Mouse (Mus musculus): ENCODE data around the gene Cep162. TPM values are rescaled to one million over a fixed set of nuclear protein-coding genes. Genes with fewer than 3 reads are reported as not detected.

Cep162 gene
- polyA plus RNA-seq, 1 experiment from 2014 or later = 5.7 TPM

- H3K27me3 ChIP-seq (ENCODE audit: insufficient read depth, low read length) = no peaks in the 10 kb centered on the region
- WGBS = 90% methylated on average over 12 of the region's 12 CpGs
- no peak for ATAC-seq (ENCODE audit: low FRiP score, low TSS enrichment)
- no peak overlapping the region for H3K9ac ChIP-seq (replicated peaks; ENCODE audit: low read length)
- H3K4me2 ChIP-seq (replicated peaks; ENCODE audit: low read depth, low read length) = no peak overlapping the region
- no peak overlapping the region for H3K27ac ChIP-seq (ENCODE audit: low read length)
- H3K9me3 ChIP-seq (ENCODE audit: low read length) = no peaks in the 10 kb centered on the region
- no peaks in the 10 kb centered on the region for H3K36me3 ChIP-seq (ENCODE audit: insufficient read depth, low read length)
- no peak overlapping the region for H3K4me3 ChIP-seq (ENCODE audit: low read length)
- no peaks in the 10 kb centered on the region for H3K4me1 ChIP-seq (ENCODE audit: insufficient read depth, low read length)
Measured at GRCm38 (mm10) chr9:87169144-87169543, 86.2 kb downstream of the Cep162 start.

GRCm38 (mm10) chr9:87168051-87168450 lies 87.3 kb downstream of the Cep162 start:
- no peaks in the 10 kb centered on the region for H3K4me1 ChIP-seq (ENCODE audit: insufficient read depth, low read length)
- H3K27me3 ChIP-seq (ENCODE audit: insufficient read depth, low read length) = no peaks in the 10 kb centered on the region
- H3K4me2 ChIP-seq (replicated peaks; ENCODE audit: low read depth, low read length) = no peak overlapping the region
- no peaks in the 10 kb centered on the region for H3K36me3 ChIP-seq (ENCODE audit: insufficient read depth, low read length)
- H3K27ac ChIP-seq (ENCODE audit: low read length) = no peak overlapping the region
- H3K4me3 ChIP-seq (ENCODE audit: low read length) = no peak overlapping the region
- H3K9ac ChIP-seq (replicated peaks; ENCODE audit: low read length) = no peak overlapping the region
- no peaks in the 10 kb centered on the region for H3K9me3 ChIP-seq (ENCODE audit: low read length)
- ATAC-seq (ENCODE audit: low FRiP score, low TSS enrichment) = no peak
- WGBS = 44% methylated on average over 3 of the region's 3 CpGs

GRCm38 (mm10) chr9:87167001-87167830 lies 88.1 kb downstream of the Cep162 start:
- Histone ChIP-seq H3K9me3 (ENCODE audit: low read length) (no peaks in the 10 kb centered on the region), H3K4me1 (ENCODE audit: insufficient read depth, low read length) (no peaks in the 10 kb centered on the region), H3K4me2 (replicated peaks; ENCODE audit: low read depth, low read length) (no peak overlapping the region), H3K4me3 (ENCODE audit: low read length) (no peak overlapping the region), H3K36me3 (ENCODE audit: insufficient read depth, low read length) (no peaks in the 10 kb centered on the region), H3K9ac (replicated peaks; ENCODE audit: low read length) (no peak overlapping the region), H3K27ac (ENCODE audit: low read length) (no peak overlapping the region), H3K27me3 (ENCODE audit: insufficient read depth, low read length) (no peaks in the 10 kb centered on the region)
- ATAC-seq (ENCODE audit: low FRiP score, low TSS enrichment) = no peak
- 73% methylated on average over 9 of the region's 9 CpGs for WGBS

DNA sequence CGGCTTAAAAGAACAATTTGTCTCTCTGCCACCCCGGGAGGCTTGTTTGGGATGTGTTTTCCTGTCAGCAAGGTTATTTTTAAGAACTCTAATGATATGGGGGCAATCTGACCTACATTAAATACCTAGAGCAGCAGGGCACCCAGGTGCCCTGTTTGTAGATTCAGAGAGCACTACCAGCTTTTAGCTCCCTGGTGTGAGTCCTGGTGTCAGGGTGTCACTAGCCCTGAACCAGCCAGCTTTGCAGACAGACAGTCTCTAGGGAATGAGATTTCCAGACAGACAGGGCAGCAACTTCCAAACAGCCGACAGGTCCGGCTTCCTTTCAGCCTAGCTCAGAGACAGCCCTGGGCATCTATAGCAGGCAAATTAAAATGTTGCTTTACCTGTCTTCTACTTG lies 92.8 kb downstream of the Cep162 start:
- no peaks in the 10 kb centered on the region for H3K27me3 ChIP-seq (ENCODE audit: insufficient read depth, low read length)
- H3K36me3 ChIP-seq (ENCODE audit: insufficient read depth, low read length) = no peaks in the 10 kb centered on the region
- H3K4me3 ChIP-seq (ENCODE audit: low read length) = no peak overlapping the region
- H3K9me3 ChIP-seq (ENCODE audit: low read length) = no peaks in the 10 kb centered on the region
- 60% methylated on average over 4 of the region's 4 CpGs for WGBS
- H3K4me2 ChIP-seq (replicated peaks; ENCODE audit: low read depth, low read length) = no peak overlapping the region
- ATAC-seq (ENCODE audit: low FRiP score, low TSS enrichment) = no peak
- no peak overlapping the region for H3K9ac ChIP-seq (replicated peaks; ENCODE audit: low read length)
- no peak overlapping the region for H3K27ac ChIP-seq (ENCODE audit: low read length)
- H3K4me1 ChIP-seq (ENCODE audit: insufficient read depth, low read length) = no peaks in the 10 kb centered on the region

DNA sequence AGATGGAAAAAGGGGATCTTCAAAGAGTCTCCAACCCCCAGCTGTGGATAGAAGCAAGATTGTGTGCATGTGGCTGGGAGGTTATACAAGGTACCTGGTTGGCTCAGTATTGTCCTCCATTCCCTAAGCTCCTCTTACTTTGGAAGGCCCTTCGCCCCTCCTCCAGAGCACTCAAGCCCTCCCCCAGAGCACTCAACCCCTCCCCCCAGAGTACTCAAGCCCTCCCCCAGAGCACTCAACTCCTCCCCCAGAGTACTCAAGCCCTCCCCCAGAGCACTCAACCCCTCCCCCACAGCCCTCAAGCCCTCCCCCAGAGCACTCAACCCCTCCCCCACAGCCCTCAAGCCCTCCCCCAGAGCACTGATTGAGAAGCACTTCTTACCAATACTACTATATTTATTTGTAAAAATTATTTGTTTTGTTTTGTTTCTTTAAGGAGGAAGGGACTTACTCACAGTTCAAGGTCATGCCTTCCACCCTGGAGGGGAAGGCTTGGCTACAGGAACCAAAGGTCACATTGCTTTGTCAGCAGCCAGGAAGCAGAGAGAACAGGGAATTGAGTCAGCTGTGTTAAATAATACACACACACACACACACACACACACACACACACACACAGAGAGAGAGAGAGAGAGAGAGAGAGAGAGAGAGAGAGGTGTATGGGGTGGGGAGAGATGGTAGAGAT lies 102.6 kb downstream of the Cep162 start:
- no peaks in the 10 kb centered on the region for H3K36me3 ChIP-seq (ENCODE audit: insufficient read depth, low read length)
- no peak overlapping the region for H3K27ac ChIP-seq (ENCODE audit: low read length)
- no peaks in the 10 kb centered on the region for H3K4me1 ChIP-seq (ENCODE audit: insufficient read depth, low read length)
- no peak overlapping the region for H3K4me2 ChIP-seq (replicated peaks; ENCODE audit: low read depth, low read length)
- H3K27me3 ChIP-seq (ENCODE audit: insufficient read depth, low read length) = no peaks in the 10 kb centered on the region
- no peak overlapping the region for H3K4me3 ChIP-seq (ENCODE audit: low read length)
- ATAC-seq (ENCODE audit: low FRiP score, low TSS enrichment) = no peak
- H3K9me3 ChIP-seq (ENCODE audit: low read length) = no peaks in the 10 kb centered on the region
- 94% methylated on average over 1 of the region's 1 CpGs for WGBS
- no peak overlapping the region for H3K9ac ChIP-seq (replicated peaks; ENCODE audit: low read length)

DNA sequence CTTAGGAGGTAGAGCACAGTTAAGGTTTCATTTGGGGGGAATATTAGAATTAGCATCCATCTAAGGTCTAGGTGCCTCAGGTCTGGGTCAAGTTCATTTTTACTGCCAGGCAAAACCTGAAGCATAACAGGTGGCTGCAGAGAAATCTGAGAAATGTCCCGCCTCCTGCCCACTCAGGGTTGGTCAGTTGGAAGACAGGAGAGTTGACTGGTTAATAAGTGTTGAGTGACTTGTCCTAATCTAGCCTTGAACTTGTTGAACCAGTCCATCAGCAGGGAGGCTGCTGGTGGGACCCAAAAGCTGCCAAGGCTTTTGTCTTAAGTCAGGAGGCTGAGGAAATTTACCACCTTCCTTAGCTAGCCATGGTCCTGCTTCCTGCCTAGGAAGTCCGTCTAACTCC lies 107.4 kb downstream of the Cep162 start:
- ATAC-seq (ENCODE audit: low FRiP score, low TSS enrichment) = peak; percentile 84
- WGBS = 56% methylated on average over 2 of the region's 2 CpGs

DNA sequence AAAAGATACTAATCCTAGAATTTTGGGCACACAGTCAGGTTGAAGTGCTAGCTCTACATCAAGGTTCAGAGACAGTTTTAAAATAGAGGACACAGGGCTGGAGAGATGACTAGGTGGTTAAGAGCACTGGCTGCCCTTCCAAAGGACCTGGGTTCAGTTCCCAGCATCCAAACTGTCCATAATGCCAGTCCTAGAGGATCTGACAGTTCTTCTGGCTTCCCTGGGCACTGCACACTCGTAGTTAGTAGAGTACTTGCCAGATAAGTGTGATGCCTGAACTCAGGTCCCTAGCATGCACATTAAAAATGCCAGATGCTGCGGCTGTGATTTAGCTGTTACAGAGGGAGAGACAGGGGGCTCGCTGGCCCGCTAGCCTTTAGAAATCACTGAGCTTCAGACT lies 108.9 kb downstream of the Cep162 start:
- H3K4me3 ChIP-seq (ENCODE audit: low read length) = no peak overlapping the region
- H3K4me1 ChIP-seq (ENCODE audit: insufficient read depth, low read length) = peaks cover 10% of the 10 kb centered on the region
- no peak overlapping the region for H3K4me2 ChIP-seq (replicated peaks; ENCODE audit: low read depth, low read length)
- H3K27me3 ChIP-seq (ENCODE audit: insufficient read depth, low read length) = peaks cover 24% of the 10 kb centered on the region
- H3K27ac ChIP-seq (ENCODE audit: low read length) = no peak overlapping the region
- H3K9ac ChIP-seq (replicated peaks; ENCODE audit: low read length) = no peak overlapping the region
- WGBS = 86% methylated on average over 4 of the region's 4 CpGs
- H3K36me3 ChIP-seq (ENCODE audit: insufficient read depth, low read length) = no peaks in the 10 kb centered on the region
- ATAC-seq (ENCODE audit: low FRiP score, low TSS enrichment) = no peak
- no peaks in the 10 kb centered on the region for H3K9me3 ChIP-seq (ENCODE audit: low read length)

More for the DNA sequence above, 107.4 kb downstream of the Cep162 start:
- peaks cover 24% of the 10 kb centered on the region for H3K27me3 ChIP-seq (ENCODE audit: insufficient read depth, low read length)
- H3K27ac ChIP-seq (ENCODE audit: low read length) = no peak overlapping the region
- no peak overlapping the region for H3K9ac ChIP-seq (replicated peaks; ENCODE audit: low read length)
- H3K36me3 ChIP-seq (ENCODE audit: insufficient read depth, low read length) = no peaks in the 10 kb centered on the region
- H3K4me1 ChIP-seq (ENCODE audit: insufficient read depth, low read length) = peaks cover 10% of the 10 kb centered on the region
- H3K4me3 ChIP-seq (ENCODE audit: low read length) = no peak overlapping the region
- H3K4me2 ChIP-seq (replicated peaks; ENCODE audit: low read depth, low read length) = no peak overlapping the region
- H3K9me3 ChIP-seq (ENCODE audit: low read length) = no peaks in the 10 kb centered on the region

- 36% methylated on average over 11 of the region's 11 CpGs for WGBS
- no peak overlapping the region; the same call in 1 of the 2 replicates for H3K4me2 ChIP-seq (replicated peaks; ENCODE audit: low read depth, low read length)
Measured at GRCm38 (mm10) chr9:87145671-87146070, 109.7 kb downstream of the Cep162 start.

DNA sequence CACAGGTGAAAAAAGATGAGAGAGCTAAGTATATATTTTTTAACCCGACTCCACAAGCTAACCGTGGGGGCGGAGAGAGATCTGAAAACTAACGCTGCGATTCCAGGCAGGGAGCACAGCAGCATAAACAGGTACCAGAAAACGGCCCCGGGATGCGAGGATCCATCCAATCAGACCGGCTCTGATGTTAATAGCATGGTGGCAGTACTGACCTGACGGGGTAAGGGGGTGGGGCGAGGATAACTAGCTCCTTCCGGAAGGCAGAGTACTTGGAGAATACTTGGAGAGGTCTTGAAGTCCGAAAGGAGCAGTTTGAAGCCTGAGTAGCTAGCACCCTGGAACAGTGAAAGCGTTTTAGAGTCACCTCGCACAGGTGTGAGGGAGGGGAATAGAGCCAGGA lies 110.2 kb downstream of the Cep162 start:
- Histone ChIP-seq H3K9ac (replicated peaks; ENCODE audit: low read length) (no peak overlapping the region), H3K27me3 (ENCODE audit: insufficient read depth, low read length) (peaks cover 24% of the 10 kb centered on the region), H3K36me3 (ENCODE audit: insufficient read depth, low read length) (no peaks in the 10 kb centered on the region), H3K4me2 (replicated peaks; ENCODE audit: low read depth, low read length) (peak overlapping the region; percentile 63), H3K4me1 (ENCODE audit: insufficient read depth, low read length) (peaks cover 10% of the 10 kb centered on the region), H3K4me3 (ENCODE audit: low read length) (peak overlapping the region; percentile 40), H3K9me3 (ENCODE audit: low read length) (no peaks in the 10 kb centered on the region), H3K27ac (ENCODE audit: low read length) (no peak overlapping the region)
- ATAC-seq (ENCODE audit: low FRiP score, low TSS enrichment) = peak; percentile 21; the same call in 1 of the 2 replicates
- WGBS = under 1% methylated on average over 15 of the region's 15 CpGs

More at GRCm38 (mm10) chr9:87145671-87146070, 109.7 kb downstream of the Cep162 start:
- no peak overlapping the region for H3K4me3 ChIP-seq (ENCODE audit: low read length)
- H3K36me3 ChIP-seq (ENCODE audit: insufficient read depth, low read length) = no peaks in the 10 kb centered on the region
- H3K4me1 ChIP-seq (ENCODE audit: insufficient read depth, low read length) = peaks cover 10% of the 10 kb centered on the region
- H3K9me3 ChIP-seq (ENCODE audit: low read length) = no peaks in the 10 kb centered on the region
- no peak overlapping the region for H3K9ac ChIP-seq (replicated peaks; ENCODE audit: low read length)
- ATAC-seq (ENCODE audit: low FRiP score, low TSS enrichment) = no peak
- no peak overlapping the region for H3K27ac ChIP-seq (ENCODE audit: low read length)
- peaks cover 24% of the 10 kb centered on the region for H3K27me3 ChIP-seq (ENCODE audit: insufficient read depth, low read length)

DNA sequence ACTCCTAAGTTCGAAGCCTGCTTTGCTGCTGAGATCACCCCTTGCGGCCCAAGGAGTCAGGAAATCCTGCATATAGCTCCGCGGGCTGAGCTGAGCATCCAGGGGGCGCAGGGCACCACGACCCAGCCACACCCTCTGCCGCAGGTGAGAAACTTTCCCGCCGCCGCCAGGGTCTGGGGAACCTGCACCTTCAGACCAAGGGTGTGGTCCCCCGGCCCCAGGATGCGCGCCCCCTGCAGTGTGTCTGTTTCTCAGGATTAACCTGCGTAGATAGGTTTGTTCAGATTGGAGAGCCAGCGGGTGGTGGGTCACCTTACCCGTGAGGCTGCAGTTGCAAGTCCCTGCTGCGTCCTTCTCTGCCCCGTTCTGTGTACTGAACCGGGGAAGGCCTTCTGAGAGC lies 110.8 kb downstream of the Cep162 start:
- peak overlapping the region; percentile 40 for H3K4me3 ChIP-seq (ENCODE audit: low read length)
- peak; percentile 32 for ATAC-seq (ENCODE audit: low FRiP score, low TSS enrichment)
- H3K4me2 ChIP-seq (replicated peaks; ENCODE audit: low read depth, low read length) = peak overlapping the region; percentile 63
- no peak overlapping the region for H3K9ac ChIP-seq (replicated peaks; ENCODE audit: low read length)
- no peaks in the 10 kb centered on the region for H3K9me3 ChIP-seq (ENCODE audit: low read length)
- H3K36me3 ChIP-seq (ENCODE audit: insufficient read depth, low read length) = no peaks in the 10 kb centered on the region
- peaks cover 10% of the 10 kb centered on the region for H3K4me1 ChIP-seq (ENCODE audit: insufficient read depth, low read length)
- under 1% methylated on average over 19 of the region's 19 CpGs for WGBS
- no peak overlapping the region for H3K27ac ChIP-seq (ENCODE audit: low read length)
- peaks cover 24% of the 10 kb centered on the region for H3K27me3 ChIP-seq (ENCODE audit: insufficient read depth, low read length)

All from kidney, embryonic 16.5 days (tissue).